Mouse (Mus musculus): ENCODE measurements around the gene Helz. TPM values are rescaled to one million over a fixed set of nuclear protein-coding genes. Genes with fewer than 3 reads are reported as not detected.

The Helz gene
- polyA plus RNA-seq, 1 experiment from 2014 or later = 19.5 TPM

DNA sequence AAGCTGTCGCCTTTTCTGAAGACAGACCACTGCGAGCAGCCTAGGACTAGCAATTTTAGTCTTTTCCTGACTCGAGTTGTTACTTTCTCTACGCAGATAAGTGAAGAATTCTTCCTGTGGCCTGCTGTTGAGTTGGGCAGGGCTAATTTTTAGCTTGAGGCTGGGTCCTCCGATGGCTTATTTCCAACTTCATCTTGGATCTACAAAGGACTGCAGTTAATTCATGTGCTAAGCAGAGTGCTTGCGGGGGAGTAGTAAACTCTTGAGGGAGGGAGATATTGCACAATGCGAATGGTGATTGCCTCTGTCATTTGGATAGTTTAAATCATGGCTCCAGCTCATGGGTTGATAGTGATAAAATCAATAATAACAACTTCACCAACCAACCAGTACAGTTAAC, 103.7 kb downstream of the Helz start:
- Histone ChIP-seq H3K4me2 (no peak overlapping the region), H3K4me1 (replicated peaks) (peaks cover 11% of the 10 kb centered on the region), H3K9me3 (replicated peaks) (no peaks in the 10 kb centered on the region), H3K9ac (no peak overlapping the region), H3K27ac (ENCODE audit: poor library complexity, severe bottlenecking) (no peak overlapping the region), H3K27me3 (replicated peaks) (no peaks in the 10 kb centered on the region), H3K36me3 (peaks cover 61% of the 10 kb centered on the region), H3K4me3 (no peak overlapping the region)
- ATAC-seq (ENCODE audit: insufficient number of reproducible peaks, low FRiP score) = no peak
- 71% methylated on average over 7 of the region's 7 CpGs for whole genome bisulfite sequencing

DNA sequence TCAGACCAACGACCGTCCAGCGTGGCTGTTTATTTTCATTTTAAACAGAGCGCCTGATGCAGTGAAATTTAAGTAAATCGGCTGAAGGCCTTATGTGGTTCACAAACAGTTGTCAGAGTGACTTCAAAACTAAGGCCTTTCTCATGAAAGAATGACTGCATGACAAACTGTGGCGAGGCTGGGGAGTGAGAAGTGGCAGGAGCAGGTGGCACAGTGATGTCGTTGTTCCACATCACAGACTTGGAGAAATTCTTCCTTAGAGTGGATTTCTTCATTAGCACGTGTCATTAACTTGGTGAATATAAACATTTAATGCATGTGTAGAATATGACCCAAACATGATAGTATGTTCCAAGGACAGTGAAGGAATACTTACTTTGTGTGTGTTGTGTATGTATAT, 104.4 kb downstream of the Helz start:
- H3K27me3 ChIP-seq (replicated peaks) = no peaks in the 10 kb centered on the region
- H3K4me3 ChIP-seq = no peak overlapping the region
- H3K4me2 ChIP-seq = no peak overlapping the region
- H3K36me3 ChIP-seq = peaks cover 62% of the 10 kb centered on the region
- H3K9me3 ChIP-seq (replicated peaks) = no peaks in the 10 kb centered on the region
- no peak for ATAC-seq (ENCODE audit: insufficient number of reproducible peaks, low FRiP score)
- WGBS = 81% methylated on average over 8 of the region's 8 CpGs
- H3K9ac ChIP-seq = no peak overlapping the region
- H3K4me1 ChIP-seq (replicated peaks) = peaks cover 11% of the 10 kb centered on the region
- no peak overlapping the region for H3K27ac ChIP-seq (ENCODE audit: poor library complexity, severe bottlenecking)

DNA sequence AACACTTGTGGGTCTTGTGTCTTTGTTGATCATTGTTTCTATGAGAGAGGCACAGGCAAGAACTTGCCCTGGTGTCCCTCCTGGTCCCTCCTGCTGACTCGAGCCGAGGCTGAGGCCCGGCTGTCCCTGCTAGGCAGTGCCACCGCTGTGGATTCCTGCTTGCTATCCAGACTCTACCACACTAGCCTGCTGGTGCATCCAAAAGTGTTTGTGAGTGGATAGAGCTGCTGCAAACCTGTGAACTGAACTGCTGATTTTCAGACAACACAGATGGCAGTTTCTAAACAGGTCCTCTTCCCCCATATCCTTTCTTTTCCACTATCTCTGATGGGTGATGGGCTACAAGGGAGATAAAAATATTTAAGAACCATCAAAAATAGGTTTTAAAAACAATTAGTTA, 107.8 kb downstream of the Helz start:
- H3K4me3 ChIP-seq = no peak overlapping the region
- H3K4me1 ChIP-seq (replicated peaks) = peaks cover 7% of the 10 kb centered on the region
- H3K9me3 ChIP-seq (replicated peaks) = no peaks in the 10 kb centered on the region
- H3K36me3 ChIP-seq = peaks cover 52% of the 10 kb centered on the region
- H3K9ac ChIP-seq = no peak overlapping the region
- 88% methylated on average over 4 of the region's 4 CpGs for WGBS
- no peaks in the 10 kb centered on the region for H3K27me3 ChIP-seq (replicated peaks)
- no peak for ATAC-seq (ENCODE audit: insufficient number of reproducible peaks, low FRiP score)
- H3K4me2 ChIP-seq = no peak overlapping the region
- H3K27ac ChIP-seq (ENCODE audit: poor library complexity, severe bottlenecking) = no peak overlapping the region

DNA sequence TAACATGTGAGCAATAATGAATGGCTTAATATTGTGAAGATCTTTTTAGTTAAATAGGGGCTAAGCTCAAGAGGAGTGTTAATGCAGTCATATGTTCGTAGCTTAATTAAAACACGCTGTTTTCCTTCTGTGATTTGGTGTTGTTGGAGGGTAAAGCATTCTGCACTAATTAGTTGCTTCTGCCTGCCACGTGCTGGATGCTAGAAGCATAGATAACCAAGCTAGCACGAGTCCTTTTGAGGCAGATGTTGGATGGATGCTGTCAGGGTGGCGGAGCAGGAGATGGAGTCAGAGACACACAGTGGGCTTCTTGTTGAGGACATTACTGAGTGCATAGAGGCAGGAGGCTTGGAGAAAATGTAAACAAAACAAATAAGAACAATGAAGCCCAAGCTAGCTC, 109.4 kb downstream of the Helz start:
- Histone ChIP-seq H3K9me3 (replicated peaks) (no peaks in the 10 kb centered on the region), H3K4me2 (no peak overlapping the region), H3K4me3 (no peak overlapping the region), H3K27me3 (replicated peaks) (no peaks in the 10 kb centered on the region), H3K9ac (no peak overlapping the region), H3K4me1 (replicated peaks) (no peaks in the 10 kb centered on the region), H3K27ac (ENCODE audit: poor library complexity, severe bottlenecking) (no peak overlapping the region), H3K36me3 (peaks cover 58% of the 10 kb centered on the region)
- no peak for ATAC-seq (ENCODE audit: insufficient number of reproducible peaks, low FRiP score)
- WGBS = 81% methylated on average over 5 of the region's 5 CpGs

DNA sequence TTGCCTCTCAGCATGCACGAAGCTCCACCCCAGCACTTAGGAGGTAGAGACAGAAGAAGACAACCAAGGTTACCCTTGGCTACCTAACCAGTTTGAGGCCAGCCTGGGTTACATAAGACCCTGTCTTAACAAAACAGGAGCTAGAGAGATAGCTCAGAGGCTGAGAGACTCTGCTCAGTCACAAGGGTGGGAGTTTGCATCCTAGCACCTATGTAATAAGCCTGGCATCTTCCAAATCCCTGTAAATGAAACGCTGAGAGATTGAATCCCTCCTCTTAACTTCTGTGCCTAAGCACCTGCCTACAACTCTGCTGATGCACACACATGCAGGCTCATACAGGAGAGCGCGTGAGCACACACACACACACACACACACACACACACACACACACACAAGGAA, 112.7 kb downstream of the Helz start:
- H3K4me1 ChIP-seq (replicated peaks) = no peaks in the 10 kb centered on the region
- no peak overlapping the region for H3K27ac ChIP-seq (ENCODE audit: poor library complexity, severe bottlenecking)
- WGBS = 93% methylated on average over 4 of the region's 4 CpGs
- no peak for ATAC-seq (ENCODE audit: insufficient number of reproducible peaks, low FRiP score)
- no peak overlapping the region for H3K4me3 ChIP-seq
- H3K9me3 ChIP-seq (replicated peaks) = no peaks in the 10 kb centered on the region
- no peaks in the 10 kb centered on the region for H3K27me3 ChIP-seq (replicated peaks)
- H3K4me2 ChIP-seq = no peak overlapping the region
- peaks cover 79% of the 10 kb centered on the region for H3K36me3 ChIP-seq
- H3K9ac ChIP-seq = no peak overlapping the region

DNA sequence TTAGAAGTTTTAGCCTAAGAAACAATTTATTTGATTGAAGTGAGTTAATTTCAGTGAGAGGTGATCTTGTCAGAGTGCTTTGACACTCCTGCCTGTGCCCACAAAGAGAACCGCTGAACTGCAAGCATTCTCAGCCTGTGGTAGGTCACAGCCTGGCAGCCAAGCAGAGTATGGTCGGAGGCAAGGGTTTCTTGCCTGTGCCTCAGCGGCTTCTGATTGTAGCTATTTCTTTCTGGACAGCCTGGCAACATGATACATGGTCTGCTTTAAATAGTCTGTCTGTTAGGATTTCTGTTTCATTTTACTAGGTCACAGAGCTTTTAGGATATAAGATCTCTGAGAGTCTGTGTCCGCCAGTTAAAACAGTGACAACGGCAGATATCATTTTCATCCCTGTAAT, 114.9 kb downstream of the Helz start:
- Histone ChIP-seq H3K4me3 (no peak overlapping the region), H3K9me3 (replicated peaks) (no peaks in the 10 kb centered on the region), H3K4me2 (no peak overlapping the region), H3K27ac (ENCODE audit: poor library complexity, severe bottlenecking) (no peak overlapping the region), H3K4me1 (replicated peaks) (no peaks in the 10 kb centered on the region), H3K9ac (no peak overlapping the region), H3K27me3 (replicated peaks) (no peaks in the 10 kb centered on the region), H3K36me3 (peaks cover 76% of the 10 kb centered on the region)
- 85% methylated on average over 5 of the region's 5 CpGs for WGBS
- no peak for ATAC-seq (ENCODE audit: insufficient number of reproducible peaks, low FRiP score)

DNA sequence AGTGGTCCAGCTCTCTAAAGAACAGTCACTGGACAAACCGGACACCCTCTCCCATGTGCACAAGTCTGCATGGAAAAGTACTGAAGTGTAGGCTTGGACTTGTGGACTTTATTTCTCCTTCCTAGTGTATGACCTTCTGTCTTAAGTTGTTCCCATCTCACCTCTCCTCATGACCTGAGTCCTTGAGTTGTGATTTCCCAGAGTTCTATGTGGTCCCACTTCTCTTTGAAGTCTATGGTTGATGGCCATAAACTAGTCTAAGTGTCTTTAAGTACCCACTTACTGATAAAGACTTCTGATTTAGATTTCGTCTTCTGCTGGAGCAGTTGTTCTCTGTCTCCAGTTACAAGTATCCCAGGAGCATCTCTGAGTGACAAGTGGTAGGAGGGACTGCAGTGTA, 119.8 kb downstream of the Helz start:
- H3K9ac ChIP-seq = no peak overlapping the region
- H3K4me3 ChIP-seq = no peak overlapping the region
- WGBS = 59% methylated on average over 2 of the region's 2 CpGs
- no peak overlapping the region for H3K27ac ChIP-seq (ENCODE audit: poor library complexity, severe bottlenecking)
- no peak for ATAC-seq (ENCODE audit: insufficient number of reproducible peaks, low FRiP score)
- no peak overlapping the region for H3K4me2 ChIP-seq
- no peaks in the 10 kb centered on the region for H3K27me3 ChIP-seq (replicated peaks)
- peaks cover 83% of the 10 kb centered on the region for H3K36me3 ChIP-seq
- no peaks in the 10 kb centered on the region for H3K9me3 ChIP-seq (replicated peaks)
- 0 out of 2 replicates have a peak, but pooled peaks cover 6% of the 10 kb centered on the region for H3K4me1 ChIP-seq (replicated peaks)

DNA sequence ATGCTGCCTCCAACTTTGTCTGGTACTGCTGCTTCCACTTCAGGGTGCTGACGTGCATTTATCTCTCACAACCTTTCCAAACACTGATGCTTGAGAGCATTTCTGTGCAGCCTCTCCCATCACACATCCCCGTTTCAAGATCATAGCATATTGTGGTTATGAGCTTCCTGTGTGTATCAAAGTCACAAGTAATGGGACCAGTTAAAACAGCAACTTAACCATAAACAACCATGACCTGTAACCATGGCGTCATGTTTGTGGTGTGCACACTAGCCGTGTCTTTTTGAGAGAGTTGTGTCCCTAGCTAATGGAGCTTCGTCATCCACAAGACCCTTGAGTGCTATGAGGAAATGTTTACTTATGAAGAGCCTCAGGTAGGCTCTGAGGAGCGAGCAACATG, 120.5 kb downstream of the Helz start:
- Histone ChIP-seq H3K9me3 (replicated peaks) (no peaks in the 10 kb centered on the region), H3K27ac (ENCODE audit: poor library complexity, severe bottlenecking) (no peak overlapping the region), H3K4me2 (no peak overlapping the region), H3K4me1 (replicated peaks) (0 out of 2 replicates have a peak, but pooled peaks cover 6% of the 10 kb centered on the region), H3K4me3 (no peak overlapping the region), H3K27me3 (replicated peaks) (no peaks in the 10 kb centered on the region), H3K9ac (no peak overlapping the region), H3K36me3 (peaks cover 81% of the 10 kb centered on the region)
- no peak for ATAC-seq (ENCODE audit: insufficient number of reproducible peaks, low FRiP score)
- 87% methylated on average over 6 of the region's 6 CpGs for WGBS

DNA sequence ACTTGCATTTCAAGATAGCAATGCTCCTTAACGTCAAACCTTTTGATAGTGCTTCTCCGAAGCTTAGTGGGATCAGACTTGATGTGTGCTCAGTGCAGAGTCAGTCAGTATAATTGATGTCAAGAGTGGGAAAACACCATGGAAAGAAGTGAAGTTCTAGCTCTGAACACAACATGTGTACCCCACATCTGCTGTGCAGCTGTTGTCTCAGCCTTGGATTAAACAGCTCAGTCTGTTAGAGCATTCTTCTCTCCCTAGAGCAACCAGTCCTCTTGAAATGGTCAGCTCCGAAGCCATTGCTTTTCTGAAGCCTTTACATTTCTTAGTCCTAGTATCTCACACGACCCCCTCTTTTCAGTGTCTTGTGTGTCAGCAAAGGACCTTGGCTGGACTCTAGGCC, 121.2 kb downstream of the Helz start:
- no peaks in the 10 kb centered on the region for H3K27me3 ChIP-seq (replicated peaks)
- no peak overlapping the region for H3K4me3 ChIP-seq
- H3K9ac ChIP-seq = no peak overlapping the region
- H3K27ac ChIP-seq (ENCODE audit: poor library complexity, severe bottlenecking) = no peak overlapping the region
- WGBS = 79% methylated on average over 4 of the region's 4 CpGs
- ATAC-seq (ENCODE audit: insufficient number of reproducible peaks, low FRiP score) = no peak
- H3K9me3 ChIP-seq (replicated peaks) = no peaks in the 10 kb centered on the region
- H3K4me1 ChIP-seq (replicated peaks) = 0 out of 2 replicates have a peak, but pooled peaks cover 6% of the 10 kb centered on the region
- peaks cover 81% of the 10 kb centered on the region for H3K36me3 ChIP-seq
- H3K4me2 ChIP-seq = no peak overlapping the region

DNA sequence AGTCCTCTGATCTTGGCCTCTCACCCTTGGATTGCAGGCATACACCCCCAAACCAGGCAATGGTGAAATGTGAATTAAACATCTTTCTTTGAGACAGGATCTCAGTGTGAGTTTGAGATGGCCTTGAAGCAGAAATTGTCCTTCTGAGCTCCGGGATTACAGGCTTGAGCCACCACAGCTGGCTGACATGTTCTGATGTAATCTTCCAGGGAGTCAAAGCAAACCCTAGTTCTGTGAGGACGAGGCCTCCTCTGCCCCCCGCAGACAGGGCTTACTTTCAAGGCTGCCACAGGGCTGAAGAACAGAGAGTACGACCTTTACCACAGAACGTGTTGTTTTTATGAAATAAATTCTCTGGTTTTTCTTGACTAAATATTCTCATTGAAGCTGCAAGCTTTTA, 126.3 kb downstream of the Helz start:
- 86% methylated on average over 5 of the region's 5 CpGs for WGBS
- Histone ChIP-seq H3K9ac (no peak overlapping the region), H3K4me2 (no peak overlapping the region), H3K4me1 (replicated peaks) (peaks cover 6% of the 10 kb centered on the region; the same call in 1 of the 2 replicates), H3K4me3 (no peak overlapping the region), H3K27ac (ENCODE audit: poor library complexity, severe bottlenecking) (no peak overlapping the region), H3K36me3 (peaks cover 74% of the 10 kb centered on the region), H3K27me3 (replicated peaks) (no peaks in the 10 kb centered on the region), H3K9me3 (replicated peaks) (peaks cover 3% of the 10 kb centered on the region; the same call in 1 of the 2 replicates)
- no peak for ATAC-seq (ENCODE audit: insufficient number of reproducible peaks, low FRiP score)

DNA sequence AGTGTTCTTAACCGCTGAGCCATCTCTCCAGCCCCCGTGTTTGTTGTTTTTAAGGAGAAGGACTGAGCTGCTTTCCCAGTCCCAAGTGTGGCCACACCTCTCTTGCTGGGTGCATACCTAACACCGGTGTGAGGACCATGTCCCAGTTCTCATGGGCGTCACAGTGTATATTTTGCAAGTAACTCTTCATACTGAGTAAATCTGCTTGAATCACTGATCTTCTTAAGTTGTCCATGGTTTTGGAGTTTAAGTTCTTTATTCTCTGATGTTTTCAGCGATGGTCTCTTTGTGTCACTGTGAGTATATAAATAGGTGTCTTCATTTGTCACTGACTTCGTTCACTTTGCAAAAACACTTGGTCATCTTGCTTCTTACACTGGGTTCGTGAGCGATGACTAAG, 126.9 kb downstream of the Helz start:
- Histone ChIP-seq H3K27ac (ENCODE audit: poor library complexity, severe bottlenecking) (no peak overlapping the region), H3K9ac (no peak overlapping the region), H3K4me1 (replicated peaks) (peaks cover 6% of the 10 kb centered on the region; the same call in 1 of the 2 replicates), H3K27me3 (replicated peaks) (no peaks in the 10 kb centered on the region), H3K9me3 (replicated peaks) (peaks cover 3% of the 10 kb centered on the region; the same call in 1 of the 2 replicates), H3K4me2 (no peak overlapping the region), H3K36me3 (peaks cover 71% of the 10 kb centered on the region), H3K4me3 (no peak overlapping the region)
- ATAC-seq (ENCODE audit: insufficient number of reproducible peaks, low FRiP score) = no peak
- 86% methylated on average over 8 of the region's 8 CpGs for WGBS

DNA sequence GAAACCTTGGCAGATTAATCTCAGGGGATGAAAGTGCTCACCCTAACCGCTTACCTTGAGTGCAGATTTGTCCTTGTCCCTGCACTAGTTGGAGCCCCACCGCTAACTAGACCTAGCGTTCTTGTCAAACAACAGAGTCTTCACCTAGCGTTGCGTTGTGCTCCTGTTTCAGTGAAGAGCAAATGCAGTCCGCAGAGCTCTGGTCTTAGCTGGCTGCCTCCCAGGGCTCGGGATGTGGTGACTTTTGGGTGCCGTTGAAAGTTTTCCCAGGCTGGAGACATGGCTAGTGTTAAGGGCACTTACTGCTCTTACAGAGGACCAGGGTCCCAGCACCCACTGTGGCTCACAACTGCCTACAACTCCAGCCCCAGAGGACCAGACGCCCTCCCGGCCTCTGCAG, 127.5 kb downstream of the Helz start:
- no peaks in the 10 kb centered on the region for H3K27me3 ChIP-seq (replicated peaks)
- peaks cover 6% of the 10 kb centered on the region; the same call in 1 of the 2 replicates for H3K4me1 ChIP-seq (replicated peaks)
- no peak overlapping the region for H3K4me3 ChIP-seq
- H3K4me2 ChIP-seq = no peak overlapping the region
- 87% methylated on average over 10 of the region's 10 CpGs for WGBS
- peaks cover 3% of the 10 kb centered on the region; the same call in 1 of the 2 replicates for H3K9me3 ChIP-seq (replicated peaks)
- no peak for ATAC-seq (ENCODE audit: insufficient number of reproducible peaks, low FRiP score)
- no peak overlapping the region for H3K27ac ChIP-seq (ENCODE audit: poor library complexity, severe bottlenecking)
- peaks cover 65% of the 10 kb centered on the region for H3K36me3 ChIP-seq
- no peak overlapping the region for H3K9ac ChIP-seq
